Mouse (Mus musculus): ENCODE measurements around the gene Xpnpep2.

The Xpnpep2 gene

GRCm38 (mm10) chrX:48124132-48125071 is 15.9 kb downstream of the Xpnpep2 start:
- DNase-seq (ENCODE audit: low spot score) = peak; percentile 82

- DNase-seq (ENCODE audit: low spot score) = no peak
Measured at GRCm38 (mm10) chrX:48126903-48127476, 18.5 kb downstream of the Xpnpep2 start.

GRCm38 (mm10) chrX:48127502-48128218 is 19.1 kb downstream of the Xpnpep2 start:
- no peak for DNase-seq (ENCODE audit: low spot score)

- no peak for DNase-seq (ENCODE audit: low spot score)
Measured at GRCm38 (mm10) chrX:48129167-48129566, 20.6 kb downstream of the Xpnpep2 start.

GRCm38 (mm10) chrX:48136935-48137334 is 28.4 kb downstream of the Xpnpep2 start:
- DNase-seq (ENCODE audit: low spot score) = no peak

- DNase-seq (ENCODE audit: low spot score) = no peak
Measured at GRCm38 (mm10) chrX:48138011-48138410, 29.5 kb downstream of the Xpnpep2 start.

GRCm38 (mm10) chrX:48138539-48139275 is 30.2 kb downstream of the Xpnpep2 start:
- peak; percentile 32 for DNase-seq (ENCODE audit: low spot score)

- no peak for DNase-seq (ENCODE audit: low spot score)
Measured at GRCm38 (mm10) chrX:48139368-48140285, 31.1 kb downstream of the Xpnpep2 start.

GRCm38 (mm10) chrX:48140286-48140877 is 31.9 kb downstream of the Xpnpep2 start:
- no peak for DNase-seq (ENCODE audit: low spot score)

- DNase-seq (ENCODE audit: low spot score) = no peak
Measured at GRCm38 (mm10) chrX:48141481-48141880, 33.0 kb downstream of the Xpnpep2 start.

- DNase-seq (ENCODE audit: low spot score) = no peak
Measured at GRCm38 (mm10) chrX:48143415-48144335, 35.1 kb downstream of the Xpnpep2 start.

- DNase-seq (ENCODE audit: low spot score) = no peak
Measured at GRCm38 (mm10) chrX:48146262-48146661, 37.7 kb downstream of the Xpnpep2 start, which contains the start of gene Sash3. TSS of gene Sash3 (plus strand) at chrX:48146436.

GRCm38 (mm10) chrX:48147226-48147625 is 38.7 kb downstream of the Xpnpep2 start:
- DNase-seq (ENCODE audit: low spot score) = no peak

GRCm38 (mm10) chrX:48147741-48148186 is 39.2 kb downstream of the Xpnpep2 start:
- DNase-seq (ENCODE audit: low spot score) = no peak

GRCm38 (mm10) chrX:48152106-48152505 is 43.6 kb downstream of the Xpnpep2 start:
- DNase-seq (ENCODE audit: low spot score) = no peak

GRCm38 (mm10) chrX:48153414-48153813 is 44.9 kb downstream of the Xpnpep2 start:
- no peak for DNase-seq (ENCODE audit: low spot score)

GRCm38 (mm10) chrX:48153949-48154348 is 45.4 kb downstream of the Xpnpep2 start:
- DNase-seq (ENCODE audit: low spot score) = no peak

GRCm38 (mm10) chrX:48155489-48155888 is 47.0 kb downstream of the Xpnpep2 start:
- no peak for DNase-seq (ENCODE audit: low spot score)

GRCm38 (mm10) chrX:48157396-48157795 is 48.9 kb downstream of the Xpnpep2 start:
- DNase-seq (ENCODE audit: low spot score) = no peak
